In the genomic region with DNA sequence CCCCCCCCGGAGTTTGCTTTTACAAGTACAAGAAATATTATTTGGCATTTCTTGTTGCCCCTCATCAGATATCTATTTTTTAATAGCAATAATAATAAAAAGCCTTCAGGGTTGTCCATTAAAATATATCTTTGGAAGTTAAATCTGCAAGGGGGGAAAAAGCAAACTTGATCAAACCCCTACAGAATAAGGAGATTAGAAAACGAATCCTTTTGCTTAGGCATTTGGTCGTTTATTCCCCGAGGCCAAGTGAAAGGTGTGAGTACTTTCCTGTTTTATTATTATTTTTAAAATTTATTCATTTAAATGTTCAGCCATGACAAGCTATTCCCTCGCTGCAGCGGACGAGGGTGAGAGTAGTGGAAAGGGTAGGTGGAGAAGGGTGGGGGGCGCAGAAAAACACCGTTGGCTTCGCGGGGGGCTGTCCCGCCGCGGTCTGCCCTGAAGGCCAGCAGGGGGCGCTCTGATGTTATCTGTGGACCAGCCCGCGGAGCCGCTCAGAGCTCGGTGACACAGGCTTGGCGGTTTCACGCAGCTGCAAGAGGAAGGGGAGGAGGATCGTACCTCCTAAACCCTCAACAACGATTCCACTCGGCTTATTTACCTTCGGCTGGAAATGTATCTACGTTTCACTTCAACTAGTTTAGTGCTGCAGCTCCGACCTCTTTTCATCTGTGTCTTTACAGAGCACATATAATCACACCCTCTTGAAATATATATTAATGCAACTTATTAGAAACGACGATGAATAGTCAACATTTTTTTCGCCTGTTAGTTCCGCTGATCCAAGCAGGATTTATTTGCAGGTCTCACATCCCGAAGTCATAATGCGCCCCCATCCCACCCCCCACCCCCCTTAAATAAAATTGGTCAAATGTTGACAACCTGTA, we compare ENCODE assay signal across 8 mouse cellular contexts.
A peak's percentile ranks its signal among the peaks of the same experiment; 100 is the strongest.
DNase-seq lines count a peak whose midpoint lies in the region; ATAC-seq and TF ChIP-seq lines count a peak whose summit lies in the region.

No protein-coding gene starts in this region.

- TF ChIP-seq CTCF in liver, embryonic 14.5 days (IDR thresholded peaks at IDR 0.05; ENCODE audit: low read depth) = peak; percentile 88
- TF ChIP-seq CTCF in testis, adult 2 months (IDR thresholded peaks at IDR 0.05; ENCODE audit: control insufficient read depth, insufficient read depth, insufficient replicate concordance, low read depth, low read length) = peak; percentile 85

- peaks cover 10% of the 10 kb centered on the region; the same call in 1 of the 2 replicates for H3K27me3 ChIP-seq in forebrain, embryonic 14.5 days (replicated peaks; ENCODE audit: control insufficient read depth, insufficient read depth, low read length)
- peaks cover 88% of the 10 kb centered on the region for H3K27me3 ChIP-seq in liver, embryonic 14.5 days (ENCODE audit: control insufficient read depth, insufficient read depth, low read length)
- peaks cover 18% of the 10 kb centered on the region for H3K27me3 ChIP-seq in neural tube, embryonic 12.5 days (replicated peaks)
- H3K27me3 ChIP-seq in testis, adult 2 months (ENCODE audit: control insufficient read depth, insufficient read depth, low read length) = peaks cover 5% of the 10 kb centered on the region

- peak overlapping the region; percentile 68 for H3K4me2 ChIP-seq in forebrain, embryonic 14.5 days (ENCODE audit: low read length)
- peak overlapping the region; percentile 44 for H3K4me2 ChIP-seq in liver, embryonic 14.5 days (ENCODE audit: low read depth)
- H3K4me2 ChIP-seq in neural tube, embryonic 12.5 days (replicated peaks) = peak overlapping the region; percentile 62

- H3K4me1 ChIP-seq in forebrain, embryonic 14.5 days (ENCODE audit: control insufficient read depth, insufficient read depth, low read length) = peaks cover 37% of the 10 kb centered on the region
- 0 out of 4 replicates have a peak, but pooled peaks cover 0 to 1% of the 10 kb centered on the region in 2 experiments for H3K4me1 ChIP-seq in liver, embryonic 14.5 days (replicated peaks; ENCODE audit: control insufficient read depth in 2 of 2, insufficient read depth in 2 of 2, low read length in 1 of 2)
- H3K4me1 ChIP-seq in neural tube, embryonic 12.5 days = peaks cover 44% of the 10 kb centered on the region
- peaks cover 18% of the 10 kb centered on the region for H3K4me1 ChIP-seq in testis, adult 2 months (ENCODE audit: control insufficient read depth, insufficient read depth, low read length)

- no peak for TF ChIP-seq POLR2A in testis, adult 2 months (IDR thresholded peaks at IDR 0.05; ENCODE audit: control insufficient read depth, low read depth, low read length)

- under 1% methylated on average over 33 of the region's 33 CpGs for WGBS in forebrain, embryonic 14.5 days
- 1% methylated on average over 33 of the region's 33 CpGs for WGBS in liver, embryonic 14.5 days (ENCODE audit: insufficient replicate concordance)
- 1% methylated on average over 33 of the region's 33 CpGs for WGBS in neural tube, embryonic 12.5 days

- H3K4me3 ChIP-seq in forebrain, embryonic 14.5 days (ENCODE audit: low read depth, low read length) = peak overlapping the region; percentile 31
- H3K4me3 ChIP-seq in liver, embryonic 14.5 days (ENCODE audit: insufficient read depth in 1 of 2, low read depth in 2 of 2, low read length in 2 of 2) = peak overlapping the region in 1 of 2 experiments; percentile 1; a peak in 1 of 4 replicates
- H3K4me3 ChIP-seq in neural tube, embryonic 12.5 days = peak overlapping the region; percentile 25
- no peak overlapping the region for H3K4me3 ChIP-seq in testis, adult 2 months (ENCODE audit: control insufficient read depth, low read depth, low read length)

- TF ChIP-seq EP300 in liver, embryonic 14.5 days (IDR thresholded peaks at IDR 0.05; ENCODE audit: low read depth) = no peak

- H3K36me3 ChIP-seq in forebrain, embryonic 14.5 days (ENCODE audit: control insufficient read depth, insufficient read depth, low read length) = no peaks in the 10 kb centered on the region
- no peaks in the 10 kb centered on the region for H3K36me3 ChIP-seq in liver, embryonic 14.5 days (replicated peaks; ENCODE audit: control insufficient read depth, insufficient read depth, low read depth)
- H3K36me3 ChIP-seq in neural tube, embryonic 12.5 days = no peaks in the 10 kb centered on the region
- no peaks in the 10 kb centered on the region for H3K36me3 ChIP-seq in testis, adult 2 months (ENCODE audit: control insufficient read depth, insufficient read depth, low read length)

- H3K9ac ChIP-seq in forebrain, embryonic 14.5 days (ENCODE audit: low read length) = peak overlapping the region; percentile 70
- no peak overlapping the region for H3K9ac ChIP-seq in liver, embryonic 14.5 days (replicated peaks)
- H3K9ac ChIP-seq in neural tube, embryonic 12.5 days = no peak overlapping the region

- H3K9me3 ChIP-seq in forebrain, embryonic 14.5 days (replicated peaks; ENCODE audit: control insufficient read depth, low read length) = no peaks in the 10 kb centered on the region
- H3K9me3 ChIP-seq in liver, embryonic 14.5 days (ENCODE audit: control insufficient read depth, low read length) = no peaks in the 10 kb centered on the region
- no peaks in the 10 kb centered on the region for H3K9me3 ChIP-seq in neural tube, embryonic 12.5 days

- peak; percentile 61 for DNase-seq in CD4-positive, CD25-positive, alpha-beta regulatory T cell, adult 2 months (ENCODE audit: low read depth, low spot score)
- peak; percentile 79 for DNase-seq in brain, embryonic 18.5 days (ENCODE audit: low read depth, low spot score)
- DNase-seq in forebrain, embryonic 14.5 days (ENCODE audit: low spot score) = peak; percentile 97
- peak; percentile 88 to 92 for DNase-seq in heart, postnatal 10 days
- DNase-seq in kidney, postnatal 4 days = peak; percentile 95
- DNase-seq in liver, embryonic 14.5 days (ENCODE audit: low read depth in 3 of 3, low spot score in 3 of 3) = peak; percentile 20 to 33 (median 25)

- intact Hi-C loops in heart, postnatal 10 days (cut with DNase I) = loop anchor here (1.0 to 10.0 kb wide), 5 partner anchors 216 to 1595 kb away; no protein-coding TSS in a partner anchor

- H3K27ac ChIP-seq in forebrain, embryonic 14.5 days (ENCODE audit: low read depth, low read length) = peak overlapping the region; percentile 74
- no peak overlapping the region for H3K27ac ChIP-seq in liver, embryonic 14.5 days
- H3K27ac ChIP-seq in neural tube, embryonic 12.5 days = no peak overlapping the region
- no peak overlapping the region for H3K27ac ChIP-seq in testis, adult 2 months (ENCODE audit: control insufficient read depth, insufficient read depth, low read depth, low read length)

- ATAC-seq in forebrain, embryonic 14.5 days = peak; percentile 71
- no peak for ATAC-seq in liver, embryonic 14.5 days (ENCODE audit: insufficient read depth)
- peak; percentile 42 for ATAC-seq in neural tube, embryonic 12.5 days (ENCODE audit: low FRiP score, low read depth)

Comparison
In these comparisons a context has a peak if more than half of its experiments do, and no peak if none do; other contexts are left out.
1. DNase-seq: peak in every context shown above with its lines; median percentile 97 in forebrain, embryonic 14.5 days; 95 in kidney, postnatal 4 days; 90 in heart, postnatal 10 days; 79 in brain, embryonic 18.5 days; 61 in CD4-positive, CD25-positive, alpha-beta regulatory T cell, adult 2 months; 25 in liver, embryonic 14.5 days.